Mouse (Mus musculus): ENCODE results near the gene Klk1b8.
"Not testable (repeated sequence)": the region's sequence is repeated elsewhere in the genome, so short reads cannot be mapped to it uniquely, and the experiment has no call there.

Klk1b8 gene

DNA sequence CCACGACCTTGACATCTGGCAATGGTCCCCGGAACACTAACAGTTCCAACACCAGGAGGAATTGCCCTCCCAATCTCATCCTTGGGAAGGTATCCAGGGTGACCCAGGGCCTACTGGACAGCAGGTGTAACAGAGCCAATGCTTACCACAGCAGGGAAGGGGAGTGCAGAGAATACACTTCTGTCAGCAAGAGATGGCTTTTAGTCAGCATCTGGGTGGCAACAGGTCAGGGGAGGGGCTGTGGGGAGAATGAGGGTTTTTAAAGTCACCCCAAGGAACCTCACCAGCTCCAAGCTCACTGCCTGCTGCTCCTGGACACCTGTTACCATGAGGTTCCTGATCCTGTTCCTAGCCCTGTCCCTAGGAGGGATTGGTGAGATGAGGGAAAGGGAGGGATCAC is at the start of gene Klk1b8:
Gene Klk1b8 (plus strand): TSS at position 301 of the 400 bp plus-strand sequence.
- no peak for DNase-seq

DNA sequence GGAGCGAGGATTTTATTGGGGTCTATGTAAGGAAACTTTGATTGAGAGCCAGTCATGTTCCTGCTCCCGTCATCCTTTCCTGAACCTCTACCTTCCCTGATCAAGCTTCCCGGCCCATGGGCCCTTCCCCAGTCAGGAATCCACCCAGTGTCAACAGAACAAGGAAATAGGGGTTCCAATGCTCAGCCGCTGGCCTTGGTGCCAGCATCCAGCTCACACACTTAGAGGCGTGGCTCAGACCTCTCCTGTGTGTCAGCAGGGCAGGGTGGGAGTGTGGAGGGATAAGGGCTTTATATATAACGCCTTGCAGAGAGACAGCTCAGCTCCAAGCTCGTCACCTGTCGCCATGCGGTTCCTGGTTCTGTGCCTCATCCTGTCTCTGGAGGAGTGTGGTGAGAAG is 35.6 kb upstream of the Klk1b8 start:
- DNase-seq = no peak

DNA sequence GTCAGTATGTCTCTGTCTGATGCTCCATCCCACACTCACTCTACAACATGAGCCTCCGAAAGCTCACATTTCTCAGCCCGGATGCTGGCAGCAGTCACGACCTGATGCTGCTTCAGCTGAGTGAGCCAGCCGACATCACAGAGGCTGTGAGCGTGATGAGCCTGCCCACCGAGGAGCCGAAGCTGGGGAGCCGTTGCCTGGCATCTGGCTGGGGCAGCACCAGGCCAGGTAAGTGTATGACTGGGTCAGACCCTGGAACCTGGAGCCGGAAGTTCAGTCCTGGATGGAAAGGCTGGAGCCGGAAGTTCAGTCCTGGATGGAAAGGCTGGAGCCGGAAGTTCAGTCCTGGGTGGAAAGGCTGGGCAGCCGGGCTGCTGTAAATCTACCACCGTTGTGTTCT is 32.0 kb upstream of the Klk1b8 start:
- no peak for DNase-seq

DNA sequence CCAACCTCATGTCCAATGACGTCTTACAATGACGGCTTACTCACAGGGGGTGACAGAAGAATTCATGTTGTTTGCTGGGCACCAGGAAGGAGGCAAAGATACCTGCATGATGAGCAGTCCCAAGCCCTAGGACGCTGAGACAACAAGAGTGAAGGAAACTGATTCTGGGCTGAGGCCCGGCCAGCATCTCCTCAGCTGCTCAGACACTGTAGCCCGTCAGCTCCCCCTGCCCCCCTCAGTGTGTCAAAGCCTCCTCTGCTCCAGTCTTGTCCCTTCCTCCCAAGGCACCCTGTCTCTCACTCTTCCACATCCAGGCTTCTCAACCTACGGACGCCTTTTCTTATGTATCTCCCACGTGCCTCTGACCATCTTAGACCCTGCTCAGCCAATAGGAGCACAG is 31.6 kb upstream of the Klk1b8 start:
- DNase-seq = no peak

DNA sequence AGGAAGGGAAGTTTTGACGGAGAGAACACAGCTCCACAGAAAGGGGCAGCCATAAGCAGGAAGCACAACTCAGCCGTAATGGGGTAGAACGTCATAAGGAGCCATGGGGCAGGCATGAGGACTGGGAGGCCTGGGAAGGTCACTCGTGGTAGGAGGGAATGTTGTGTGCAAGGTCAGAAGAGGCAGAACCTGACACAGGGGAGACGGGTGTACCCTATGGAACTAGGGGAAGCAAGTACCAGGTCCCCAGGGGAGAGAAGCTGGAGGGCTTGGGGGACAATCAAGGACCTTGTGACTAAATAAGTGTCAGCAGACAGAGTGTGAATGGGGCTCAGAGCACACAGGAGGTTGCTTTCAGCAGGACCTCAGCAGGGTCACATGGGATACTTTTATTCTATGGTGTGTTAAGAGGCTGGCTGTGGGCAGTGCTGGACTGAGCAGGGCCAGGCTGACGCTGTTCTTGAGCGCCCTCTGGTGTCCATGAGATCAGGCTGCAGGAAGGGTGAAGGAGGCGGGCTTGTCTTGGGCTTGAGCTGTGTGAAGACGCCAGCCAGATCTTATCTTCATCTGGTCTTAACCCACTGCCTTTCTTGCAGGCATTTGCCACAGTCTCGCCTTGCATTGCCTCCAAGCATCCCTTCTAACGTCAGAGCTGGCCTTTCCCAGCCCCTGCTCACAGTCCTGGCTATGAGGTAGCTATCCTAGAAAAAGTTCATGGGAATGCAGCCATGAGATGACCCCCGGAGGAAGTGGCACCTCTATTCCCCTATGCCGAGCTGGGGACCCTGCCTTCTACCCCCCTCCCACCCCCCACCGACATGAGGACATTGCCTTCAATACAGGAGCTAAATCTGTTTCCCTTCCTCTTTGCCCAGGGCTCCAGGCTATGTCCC is 30.7 kb upstream of the Klk1b8 start:
- DNase-seq = peak in 1 of 2 experiments; percentile 46

DNA sequence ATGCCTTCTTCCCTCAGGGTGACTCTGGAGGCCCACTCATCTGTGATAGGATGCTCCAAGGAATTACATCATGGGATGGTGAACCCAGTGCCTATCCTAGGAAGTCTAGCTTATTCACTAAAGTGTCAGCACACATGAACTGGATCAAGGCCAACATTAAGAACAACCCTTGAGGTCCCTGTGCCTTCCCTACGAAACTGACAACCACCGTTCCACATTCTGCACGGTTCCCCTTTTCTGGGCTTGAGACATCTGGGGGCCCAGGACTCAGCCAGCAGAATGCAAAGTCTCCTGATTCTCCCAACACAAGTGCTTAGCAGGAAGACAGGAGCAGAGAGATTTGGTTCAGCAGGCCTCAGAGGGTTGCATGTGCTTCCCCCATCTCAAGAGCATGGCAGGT is 29.9 kb upstream of the Klk1b8 start:
- no peak for DNase-seq

DNA sequence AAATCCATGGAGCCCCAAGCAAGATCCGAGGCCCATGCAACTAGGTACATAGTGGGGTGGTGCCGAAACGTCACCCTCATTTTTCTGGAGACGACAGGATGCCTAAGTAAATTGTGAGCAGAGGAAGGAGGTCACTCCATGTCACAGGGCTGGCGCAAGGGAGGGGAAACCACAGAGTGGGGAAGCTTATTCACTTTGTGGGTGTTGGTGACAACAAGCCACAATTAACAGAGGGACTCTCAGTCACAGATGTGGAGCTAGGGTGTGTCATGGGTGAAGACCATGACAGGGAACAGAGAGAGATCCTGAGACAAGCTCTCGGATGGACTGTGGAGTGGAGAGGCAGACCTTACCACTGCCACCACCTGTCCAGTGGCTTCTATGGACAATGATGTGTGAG is 29.4 kb upstream of the Klk1b8 start:
- no peak for DNase-seq

DNA sequence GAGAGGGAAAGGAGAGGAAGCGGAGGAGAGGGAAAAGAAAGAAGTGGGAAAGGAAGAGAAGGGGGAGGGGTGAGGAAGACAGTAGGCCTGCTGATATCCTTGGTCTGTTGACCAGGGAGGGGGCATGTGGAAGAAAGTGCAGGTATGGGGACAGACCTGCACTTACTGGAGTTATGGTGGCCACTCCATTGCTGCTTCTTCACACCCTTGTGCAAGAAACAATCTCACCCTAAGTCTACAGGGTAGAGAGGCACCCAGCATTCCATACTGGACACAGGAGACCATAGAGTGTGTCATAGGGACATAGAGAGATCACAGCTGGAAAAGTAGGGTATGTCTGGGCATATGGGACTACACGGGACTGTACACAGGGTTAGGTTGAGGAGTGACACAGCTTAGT is 28.5 kb upstream of the Klk1b8 start:
- no peak for DNase-seq

DNA sequence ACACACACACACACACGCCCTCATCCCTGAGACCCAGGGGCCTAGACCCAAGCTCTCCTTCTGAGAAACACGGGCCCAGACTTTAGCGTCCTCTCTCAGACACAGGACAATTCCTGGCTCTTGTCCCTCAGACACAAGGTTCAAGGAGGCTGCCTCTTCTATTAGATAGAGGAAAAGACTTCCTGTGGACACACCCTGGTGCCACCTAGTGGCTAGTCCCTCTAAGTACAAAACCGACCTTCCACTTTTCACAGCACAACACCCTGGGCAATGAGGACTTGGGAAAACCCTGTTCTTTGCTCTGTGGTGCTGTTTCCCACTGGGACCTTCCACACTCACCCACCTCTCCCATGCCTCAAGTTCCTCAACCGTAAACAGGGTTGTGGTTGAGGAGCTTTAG is 24.5 kb upstream of the Klk1b8 start:
- no peak for DNase-seq

DNA sequence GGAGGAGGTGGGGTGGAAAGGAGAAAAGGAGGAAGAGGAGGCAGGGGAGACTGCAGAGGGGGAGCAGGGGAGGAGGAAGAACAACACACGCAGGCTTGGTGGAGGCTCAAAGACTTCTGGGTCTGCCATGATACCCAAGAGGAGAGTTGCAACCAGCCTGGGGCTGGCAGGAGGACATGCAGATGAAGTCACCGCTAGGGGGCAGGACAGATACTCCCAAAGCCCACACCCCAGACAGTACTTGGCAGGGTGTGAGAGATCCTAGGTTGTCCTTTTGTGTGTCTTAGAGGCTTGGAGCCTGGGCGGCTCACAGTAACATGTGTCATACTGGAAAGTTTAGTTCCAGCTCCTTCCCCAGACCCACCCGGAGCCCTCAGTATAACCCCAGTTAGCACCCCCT is 21.9 kb upstream of the Klk1b8 start:
- DNase-seq = peak in 1 of 2 experiments; percentile 21

DNA sequence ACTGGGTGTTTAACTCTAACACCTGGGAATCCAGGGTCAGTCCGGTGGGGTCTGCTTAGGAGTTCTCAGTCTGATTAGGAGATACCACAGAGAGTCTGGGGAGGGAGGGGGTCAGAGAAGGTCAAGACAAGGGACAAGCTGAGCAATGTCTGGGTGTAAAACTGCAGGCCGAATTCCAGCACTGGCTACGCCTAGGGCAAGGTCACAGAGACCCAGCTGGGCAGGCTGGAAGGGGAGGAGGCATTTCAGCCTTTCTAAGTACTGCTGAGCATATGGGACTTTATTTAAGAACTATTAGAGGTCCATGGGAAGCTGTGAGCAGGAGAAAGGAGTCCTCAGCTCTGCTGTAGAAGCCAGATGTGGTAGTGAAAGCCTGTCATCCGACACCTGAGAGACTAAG is 18.1 kb upstream of the Klk1b8 start:
- no peak for DNase-seq

DNA sequence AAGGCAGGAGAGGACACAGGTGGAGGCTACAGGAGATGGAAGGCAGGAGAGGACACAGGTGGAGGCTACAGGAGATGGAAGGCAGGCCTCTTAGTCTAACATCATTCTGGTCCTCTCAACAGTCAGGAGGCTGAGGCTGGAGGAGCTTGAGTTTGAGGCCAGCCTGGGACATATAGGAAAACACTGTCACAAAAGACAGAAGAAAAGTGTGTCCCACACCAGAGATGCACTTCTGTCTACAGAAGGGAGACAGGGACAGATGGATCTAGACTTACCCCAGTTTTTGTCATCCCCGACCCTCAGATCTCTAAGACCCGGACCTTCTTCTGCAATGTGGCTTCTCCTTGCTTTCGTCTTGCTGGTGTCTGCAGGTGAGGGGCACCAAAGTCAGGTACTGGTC is 17.0 kb upstream of the Klk1b8 start, which contains the start of gene Klk15:
Gene Klk15 (plus strand): TSS at position 301 of the 400 bp plus-strand sequence.
- DNase-seq = no peak

DNA sequence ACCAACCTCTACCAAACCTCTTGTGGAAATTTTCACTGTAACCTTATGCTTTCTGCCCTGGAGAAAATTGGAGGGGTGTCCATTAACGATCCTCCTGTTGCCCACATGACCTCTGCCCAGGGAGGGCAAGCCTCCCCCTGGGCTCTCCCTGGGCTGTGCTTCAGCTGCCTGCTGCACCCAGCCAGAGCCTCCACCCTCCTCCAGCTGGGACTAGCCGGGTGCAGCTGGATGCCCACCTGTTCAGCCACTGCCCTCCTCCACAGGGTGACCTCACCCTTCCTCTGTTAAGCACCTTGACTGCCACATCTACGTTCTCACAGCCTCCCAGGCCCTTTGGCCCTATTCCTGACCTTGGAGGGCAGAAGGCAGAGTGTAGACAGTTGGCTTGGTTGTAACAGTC is 15.7 kb upstream of the Klk1b8 start:
- no peak for DNase-seq

DNA sequence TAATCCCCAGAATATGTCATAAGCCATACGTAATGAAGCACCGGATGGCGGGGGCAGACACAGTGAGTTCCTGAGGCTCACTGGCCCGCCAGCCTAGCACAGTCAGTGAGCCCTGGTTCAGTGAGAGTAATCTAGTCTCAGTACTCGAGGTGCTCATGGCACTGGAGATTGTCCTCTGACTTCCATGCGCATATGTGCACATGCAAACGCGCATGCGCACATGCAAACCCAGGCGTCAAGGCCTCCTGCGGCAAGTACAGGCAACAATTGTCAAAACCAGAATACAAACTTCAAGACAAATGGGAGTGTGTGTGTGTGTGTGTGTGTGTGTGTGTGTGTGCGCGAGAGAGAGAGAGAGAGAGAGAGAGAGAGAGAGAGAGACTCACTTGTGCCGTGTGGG is 13.9 kb upstream of the Klk1b8 start:
- DNase-seq = no peak

DNA sequence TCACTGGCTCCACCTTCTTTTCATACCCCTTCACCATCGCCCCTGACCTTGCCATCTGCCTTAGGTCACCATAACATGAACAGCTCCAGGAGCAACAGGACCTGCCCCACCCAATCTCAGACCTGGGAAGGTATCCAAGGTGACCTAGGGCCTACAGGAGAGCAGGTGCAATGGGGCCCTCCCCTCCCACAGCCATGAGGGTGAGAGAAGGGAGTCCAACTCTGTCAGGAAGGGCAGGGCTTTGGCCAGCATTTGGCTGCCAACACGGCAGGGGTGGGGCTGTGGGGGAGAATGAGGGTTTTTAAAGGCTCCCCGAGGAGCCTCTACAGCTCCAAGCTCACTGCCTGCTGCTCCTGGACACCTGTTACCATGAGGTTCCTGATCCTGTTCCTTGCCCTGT is 8.2 kb upstream of the Klk1b8 start:
- DNase-seq = not testable (repeated sequence)

DNA sequence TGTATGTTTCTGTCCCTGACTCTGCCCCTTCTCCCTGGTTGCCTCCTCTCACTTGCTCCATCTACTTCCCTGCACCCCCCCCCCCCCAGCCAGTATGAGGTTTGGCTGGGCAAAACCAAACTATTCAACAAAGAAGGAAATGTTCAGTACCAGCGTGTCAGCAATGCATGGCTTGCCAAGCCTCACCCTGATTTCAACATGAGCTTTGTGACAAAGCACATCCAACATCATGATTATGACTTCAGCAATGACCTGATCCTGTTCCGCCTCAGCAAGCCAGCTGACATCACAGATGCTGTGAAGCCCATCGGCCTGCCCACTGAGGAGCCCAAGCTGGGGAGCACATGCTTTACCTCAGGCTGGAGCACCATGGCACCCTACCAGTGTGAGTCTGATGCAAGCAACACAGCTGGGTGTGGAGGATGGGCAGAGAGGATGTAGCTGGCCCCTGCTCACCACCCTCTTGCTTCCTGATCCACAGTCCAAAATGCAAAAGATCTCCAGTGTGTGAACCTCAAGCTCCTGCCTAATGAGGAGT is 5.7 kb upstream of the Klk1b8 start:
- DNase-seq = no peak

DNA sequence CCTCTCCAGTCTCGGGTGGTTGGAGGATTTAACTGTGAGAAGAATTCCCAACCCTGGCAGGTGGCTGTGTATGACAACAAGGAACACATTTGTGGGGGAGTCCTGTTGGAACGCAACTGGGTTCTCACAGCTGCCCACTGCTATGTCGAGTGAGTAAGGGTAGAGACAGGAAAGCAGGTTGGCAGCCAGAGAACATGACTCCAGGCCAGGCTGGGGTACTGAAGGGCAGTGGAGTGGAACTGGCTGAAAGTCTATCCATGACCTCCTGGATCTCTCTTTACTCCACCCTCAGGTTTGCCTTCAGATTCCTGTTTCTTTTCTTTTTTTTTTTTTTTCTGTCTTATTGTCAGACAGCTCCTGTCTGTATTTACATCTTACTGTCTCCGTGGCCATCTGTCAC is 2.2 kb downstream of the Klk1b8 start:
- no peak for DNase-seq

DNA sequence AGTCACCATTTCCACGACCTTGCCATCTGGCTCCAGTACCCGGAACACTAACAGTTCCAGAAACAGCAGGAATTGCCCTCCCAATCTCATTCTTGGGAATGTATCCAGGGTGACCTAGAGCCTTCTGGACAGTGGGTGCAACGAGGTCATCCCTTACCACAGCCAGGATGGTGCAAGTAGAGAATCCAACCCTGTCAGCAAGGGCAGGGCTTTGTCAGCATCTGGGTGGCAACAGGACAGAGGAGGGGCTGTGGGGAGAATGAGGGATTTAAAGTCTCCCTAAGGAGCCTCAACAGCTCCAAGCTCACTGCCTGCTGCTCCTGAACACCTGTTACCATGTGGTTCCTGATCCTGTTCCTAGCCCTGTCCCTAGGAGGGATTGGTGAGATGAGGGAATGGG is 16.0 kb downstream of the Klk1b8 start, which contains the start of gene Klk1b1:
Gene Klk1b1 (plus strand): TSS at position 301 of the 400 bp plus-strand sequence.
- DNase-seq = no peak

DNA sequence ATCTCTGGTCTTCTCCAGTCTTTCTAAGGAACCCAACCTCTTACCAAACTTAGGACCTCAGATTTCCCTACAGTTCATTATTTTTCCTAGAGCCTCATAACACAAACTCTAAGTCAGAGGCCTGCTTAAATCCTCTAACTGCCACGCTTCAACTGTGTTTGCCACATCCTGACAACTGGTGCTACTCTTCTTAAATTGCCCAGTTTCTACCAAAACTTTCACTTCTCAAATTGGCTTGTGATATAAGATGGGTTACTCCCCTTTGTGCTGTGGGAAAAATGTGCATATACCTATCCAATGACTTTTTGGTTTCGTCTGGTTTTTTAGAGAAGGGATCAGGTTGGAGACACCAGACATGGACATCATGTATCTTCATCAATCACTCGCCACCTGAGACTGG is 16.6 kb downstream of the Klk1b8 start:
- no peak for DNase-seq

DNA sequence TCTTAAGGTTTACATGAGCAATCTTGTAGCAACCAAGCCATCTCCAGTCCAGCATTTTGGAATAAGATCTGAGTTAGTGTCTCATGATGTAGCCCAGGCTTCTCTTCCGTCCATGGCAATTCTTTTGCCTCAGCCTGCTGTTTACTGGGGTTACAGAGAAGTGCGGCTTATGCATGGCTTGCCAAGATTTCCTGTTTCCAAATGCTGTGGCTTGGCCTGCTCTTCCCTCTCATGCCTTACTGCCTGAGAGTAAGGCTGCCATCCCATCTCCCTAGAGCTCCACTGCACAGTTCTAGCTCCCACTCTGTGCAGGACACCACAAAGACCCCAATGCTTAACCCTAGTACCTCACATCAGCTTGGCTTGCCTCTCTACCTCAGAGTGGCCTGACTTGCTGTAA is 17.1 kb downstream of the Klk1b8 start:
- no peak for DNase-seq

DNA sequence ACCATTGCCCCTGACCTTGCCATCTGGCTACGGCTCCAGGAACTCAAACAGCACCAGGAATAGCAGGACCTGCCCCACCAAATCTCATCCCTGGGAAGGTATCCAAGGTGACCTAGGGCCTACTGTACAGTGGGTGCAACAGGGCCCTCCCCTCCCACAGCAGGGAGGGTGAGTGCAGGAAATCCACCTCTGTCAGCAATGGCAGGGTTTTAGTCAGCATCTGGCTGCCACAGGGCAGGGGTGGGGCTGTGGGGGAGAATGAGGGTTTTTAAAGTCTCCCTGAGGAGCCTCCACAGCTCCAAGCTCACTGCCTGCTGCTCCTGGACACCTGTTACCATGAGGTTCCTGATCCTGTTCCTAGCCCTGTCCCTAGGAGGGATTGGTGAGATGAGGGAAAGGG is 25.3 kb downstream of the Klk1b8 start, which contains the start of gene Klk1b9:
Gene Klk1b9 (plus strand): TSS at position 301 of the 400 bp plus-strand sequence.
- not testable (repeated sequence) for DNase-seq

DNA sequence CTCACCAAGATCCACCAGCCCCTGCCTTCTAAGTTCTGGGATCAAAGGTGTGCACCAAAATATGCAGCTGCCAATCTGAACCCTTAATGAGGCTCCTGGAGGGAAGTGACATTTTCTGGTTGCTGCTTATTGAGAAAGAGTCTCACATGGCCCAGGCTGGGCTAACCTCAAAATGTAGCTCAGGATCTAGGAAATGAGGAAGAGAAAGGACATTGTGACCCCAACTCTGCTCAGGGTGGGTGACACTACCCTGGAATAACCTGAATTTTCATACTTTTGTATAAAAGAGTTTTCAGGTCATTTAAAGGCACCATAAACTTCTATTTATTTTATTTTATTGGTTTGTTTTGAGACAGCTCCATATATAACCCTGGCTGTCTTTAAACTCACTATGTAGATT is 35.2 kb downstream of the Klk1b8 start:
- no peak for DNase-seq

DNA sequence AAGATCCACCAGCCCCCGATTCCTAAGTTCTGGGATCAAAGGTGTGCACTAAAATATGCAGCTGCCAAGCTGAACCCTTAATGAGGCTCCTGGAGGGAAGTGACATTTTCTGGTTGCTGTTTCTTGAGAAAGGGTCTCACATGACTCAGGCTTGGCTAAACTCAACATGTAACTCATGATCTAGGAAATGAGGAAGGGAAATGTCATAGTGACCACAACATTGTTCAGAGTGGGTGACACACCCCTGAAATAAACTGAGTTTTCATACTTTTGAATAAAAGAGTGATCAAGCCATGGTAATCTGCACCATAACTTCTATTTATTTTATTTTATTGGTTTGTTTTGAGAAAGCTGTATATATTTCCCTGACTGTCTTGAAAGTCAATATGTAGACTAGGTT is 44.4 kb downstream of the Klk1b8 start:
- not testable (repeated sequence) for DNase-seq

DNA sequence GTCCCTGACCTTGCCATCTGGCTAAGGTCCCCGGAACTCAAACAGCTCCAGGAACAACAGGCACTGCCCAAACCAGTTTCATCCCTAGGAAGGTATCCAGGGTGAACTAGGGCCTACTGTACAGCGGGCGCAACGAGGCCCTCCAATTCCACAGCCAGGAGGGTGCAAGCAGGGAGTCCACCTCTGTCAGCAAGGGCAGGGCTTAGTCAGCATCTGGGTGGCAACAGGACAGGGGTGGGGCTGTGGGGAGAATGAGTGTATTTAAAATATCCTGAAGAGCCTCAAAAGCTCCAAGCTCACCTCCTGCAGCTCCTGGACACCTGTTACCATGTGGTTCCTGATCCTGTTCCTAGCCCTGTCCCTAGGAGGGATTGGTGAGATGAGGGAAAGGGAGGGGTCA is 45.1 kb downstream of the Klk1b8 start, which contains the start of gene Klk1b11:
Gene Klk1b11 (plus strand): TSS at position 301 of the 400 bp plus-strand sequence.
- DNase-seq = not testable (repeated sequence)
